In genomic region chr12:83972117-83972516, GRCm38 (mm10) we compare ENCODE assay signal across 8 mouse cellular contexts. TPM values are rescaled to one million over a fixed set of nuclear protein-coding genes. Genes with fewer than 3 reads are reported as not detected.
DNase-seq lines count a peak whose midpoint lies in the region.

No protein-coding gene starts in this region.

- DNase-seq in adrenal gland, postnatal 10 days, result peak; percentile 52
- no peak for DNase-seq in adrenal gland, adult 8-10 months
- peak; percentile 34 to 39 for DNase-seq in spleen, postnatal 36 days (ENCODE audit: low spot score in 2 of 2)
- no peak for DNase-seq in spleen, postnatal 14 days (ENCODE audit: low spot score in 2 of 2)
- DNase-seq in gonadal fat pad, adult 2 months (ENCODE audit: low read depth), result peak; percentile 49
- DNase-seq in kidney, postnatal 4 days, result peak; percentile 45 to 68
- peak; percentile 50 for DNase-seq in mesoderm, embryonic 11.5 days (ENCODE audit: low read depth, low spot score)
- DNase-seq in ovary, postnatal 36 days (ENCODE audit: low spot score), result no peak

RNA-seq across cellular contexts. Expression of gene Heatr4, which starts 12.5 kb away (rescaled TPM):
- not detected for total RNA-seq in adrenal gland, postnatal 10 days (2021)
- not detected for total RNA-seq in adrenal gland, adult 8-10 months (2022)
- polyA plus RNA-seq in gonadal fat pad, adult 2 months (2012; rRNA removed), result not detected in 2 replicates

RNA-seq across cellular contexts. Expression of gene Acot2, which starts 15.5 kb away (rescaled TPM):
- total RNA-seq in adrenal gland, postnatal 10 days (2021), result 10 to 100 TPM; 52.7 to 57.5 TPM
- total RNA-seq in adrenal gland, adult 8-10 months (2022), result 10 to 100 TPM; 16.1 to 33.1 (median 23.3) TPM
- polyA plus RNA-seq in gonadal fat pad, adult 2 months (2012; rRNA removed), result 11.6 and 17.6 TPM in 2 replicates

RNA-seq across cellular contexts. Expression of gene Riox1, which starts 21.7 kb away (rescaled TPM):
- total RNA-seq in adrenal gland, postnatal 10 days (2021), result 10 to 100 TPM; 12.1 to 17.8 TPM
- total RNA-seq in adrenal gland, adult 8-10 months (2022), result 10 to 100 TPM in 3 of 4 experiments, 1 to 10 TPM in 1; 9.3 to 16.9 (median 15.6) TPM
- 8.4 and 10.7 TPM in 2 replicates for polyA plus RNA-seq in gonadal fat pad, adult 2 months (2012; rRNA removed)

RNA-seq across cellular contexts. Expression of gene Acot1, which starts 37.2 kb away (rescaled TPM):
- total RNA-seq in adrenal gland, postnatal 10 days (2021), result 10 to 100 TPM; 19.9 to 20.0 TPM
- total RNA-seq in adrenal gland, adult 8-10 months (2022), result 10 to 100 TPM in 3 of 4 experiments, 1 to 10 TPM in 1; 4.8 to 15.3 (median 12.3) TPM
- 17.8 and 23.1 TPM in 2 replicates for polyA plus RNA-seq in gonadal fat pad, adult 2 months (2012; rRNA removed)

RNA-seq across cellular contexts. Expression of gene Numb, which starts 50.4 kb away (rescaled TPM):
- total RNA-seq in adrenal gland, postnatal 10 days (2021), result 10 to 100 TPM; 44.4 to 51.7 TPM
- 10 to 100 TPM; 42.0 to 62.1 (median 55.7) TPM for total RNA-seq in adrenal gland, adult 8-10 months (2022)
- polyA plus RNA-seq in gonadal fat pad, adult 2 months (2012; rRNA removed), result 47.3 and 57.3 TPM in 2 replicates

Comparison
In these comparisons a context has a peak if more than half of its experiments do, and no peak if none do; other contexts are left out.
1. DNase-seq: peak in adrenal gland, postnatal 10 days (single experiment), spleen, postnatal 36 days (2 of 2), gonadal fat pad, adult 2 months (single experiment), kidney, postnatal 4 days (2 of 2) and mesoderm, embryonic 11.5 days (single experiment); none in adrenal gland, adult 8-10 months (single experiment), spleen, postnatal 14 days (0 of 2) and ovary, postnatal 36 days (single experiment).